Mouse (Mus musculus): ENCODE measurements around the gene Capns1.
A peak's percentile ranks its signal among the peaks of the same experiment; 100 is the strongest.
"Not testable (repeated sequence)": the region's sequence is repeated elsewhere in the genome, so short reads cannot be mapped to it uniquely, and the experiment has no call there.

Capns1 gene

DNA sequence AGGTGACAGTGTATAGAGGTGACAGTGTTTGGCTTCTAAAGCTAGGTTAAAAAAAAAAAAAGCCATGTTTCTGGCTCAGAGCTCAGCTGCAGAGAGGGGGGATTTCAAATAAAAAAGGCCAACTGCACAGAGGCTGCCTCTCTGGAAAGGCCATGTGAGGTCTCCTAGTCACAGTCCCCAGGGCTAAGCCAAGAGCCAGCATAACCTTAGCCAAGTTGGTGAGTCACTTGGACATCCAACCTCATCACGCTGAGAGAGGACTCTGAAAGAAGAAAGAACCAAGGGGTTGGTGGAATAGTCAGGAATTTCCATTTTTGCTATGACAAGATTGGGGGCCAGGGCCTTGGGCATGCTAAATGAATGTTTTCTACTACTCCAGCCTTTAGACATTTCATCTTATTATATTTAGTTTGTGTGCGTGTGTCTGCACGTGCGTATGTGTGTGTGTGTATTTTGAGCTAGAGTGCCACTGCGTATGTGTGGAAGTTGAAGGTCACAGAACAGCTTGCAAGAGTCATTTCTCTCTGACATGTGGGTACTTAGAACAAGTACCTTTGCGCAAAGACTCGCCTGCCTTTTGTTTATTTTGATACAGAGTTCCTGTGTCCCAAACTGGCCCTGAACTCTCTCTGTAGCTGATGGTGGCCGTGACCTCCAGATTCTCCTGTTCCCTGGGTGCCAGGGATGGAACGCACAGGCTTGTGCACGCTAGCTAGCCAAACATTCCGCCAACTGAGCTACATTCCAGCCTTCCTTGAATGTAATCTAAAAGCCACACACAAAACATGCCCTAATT is 4.5 kb upstream of the Capns1 start:
- DNase-seq (ENCODE audit: low spot score), result no peak

GRCm38 (mm10) chr7:30200661-30201060 is 2.0 kb upstream of the Capns1 start:
- DNase-seq (ENCODE audit: low spot score), result not testable (repeated sequence)

- DNase-seq (ENCODE audit: low spot score), result no peak
These were observed 1.6 kb upstream of the Capns1 start for GRCm38 (mm10) chr7:30200200-30200599.

DNA sequence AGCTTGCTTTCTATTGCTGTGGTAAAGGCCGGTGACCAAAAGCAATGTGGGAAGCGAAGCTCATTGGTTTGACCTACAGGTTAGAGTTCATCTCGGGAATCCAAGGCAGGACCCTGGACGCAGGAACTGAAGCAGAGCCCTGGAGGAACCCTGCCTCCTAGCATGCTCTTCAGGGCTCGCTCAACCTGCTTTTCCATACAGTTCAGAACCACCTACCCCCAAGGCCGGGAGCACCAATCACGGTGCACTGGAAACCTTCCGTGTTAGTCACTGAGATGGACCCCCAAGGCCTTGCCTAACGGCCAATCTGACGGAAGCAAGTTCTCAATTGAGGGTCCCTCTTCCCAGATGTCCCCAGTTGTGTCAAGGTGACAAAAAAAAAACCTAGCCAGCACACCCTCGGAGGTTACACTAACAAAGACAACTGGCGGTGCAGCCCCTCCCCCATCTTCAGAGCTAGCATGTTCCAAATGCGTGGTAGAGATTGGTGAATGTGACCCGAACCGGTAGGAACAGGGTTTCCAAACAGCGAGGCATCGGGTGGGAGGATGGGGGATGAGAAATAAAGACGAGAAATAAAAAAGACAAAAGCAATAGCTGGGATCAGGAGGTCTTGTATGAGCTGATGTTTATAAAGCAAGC is 1.0 kb upstream of the Capns1 start:
- no peak for DNase-seq (ENCODE audit: low spot score)

GRCm38 (mm10) chr7:30197592-30198129 is 950 bp downstream of the Capns1 start:
- DNase-seq (ENCODE audit: low spot score), result no peak

- DNase-seq (ENCODE audit: low spot score), result no peak
These were observed 2.4 kb downstream of the Capns1 start for GRCm38 (mm10) chr7:30196171-30196570.

DNA sequence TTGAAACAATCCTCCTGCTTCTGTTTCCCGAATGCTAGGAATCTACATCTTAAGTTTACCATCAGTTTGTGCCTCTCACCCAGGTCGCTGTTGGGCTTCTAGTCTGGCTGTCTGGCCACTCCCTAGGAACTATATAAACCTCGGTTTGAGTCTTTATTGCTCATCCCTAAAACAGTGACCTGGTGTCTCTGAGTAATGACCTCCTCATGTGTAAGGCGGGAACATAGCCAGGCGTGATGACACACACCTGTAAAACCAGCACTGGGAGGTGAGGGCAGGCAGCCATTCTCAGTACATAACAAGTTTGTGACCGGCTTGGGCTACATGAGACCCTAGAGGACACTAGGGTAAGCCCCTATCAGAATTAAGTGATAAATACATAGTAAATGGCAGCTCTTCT is 3.1 kb downstream of the Capns1 start:
- no peak for DNase-seq (ENCODE audit: low spot score)

- DNase-seq (ENCODE audit: low spot score), result peak; percentile 97
These were observed 3.7 kb downstream of the Capns1 start for GRCm38 (mm10) chr7:30194884-30195283.

GRCm38 (mm10) chr7:30194101-30194831 is 4.3 kb downstream of the Capns1 start:
- peak; percentile 40 for DNase-seq (ENCODE audit: low spot score)

DNA sequence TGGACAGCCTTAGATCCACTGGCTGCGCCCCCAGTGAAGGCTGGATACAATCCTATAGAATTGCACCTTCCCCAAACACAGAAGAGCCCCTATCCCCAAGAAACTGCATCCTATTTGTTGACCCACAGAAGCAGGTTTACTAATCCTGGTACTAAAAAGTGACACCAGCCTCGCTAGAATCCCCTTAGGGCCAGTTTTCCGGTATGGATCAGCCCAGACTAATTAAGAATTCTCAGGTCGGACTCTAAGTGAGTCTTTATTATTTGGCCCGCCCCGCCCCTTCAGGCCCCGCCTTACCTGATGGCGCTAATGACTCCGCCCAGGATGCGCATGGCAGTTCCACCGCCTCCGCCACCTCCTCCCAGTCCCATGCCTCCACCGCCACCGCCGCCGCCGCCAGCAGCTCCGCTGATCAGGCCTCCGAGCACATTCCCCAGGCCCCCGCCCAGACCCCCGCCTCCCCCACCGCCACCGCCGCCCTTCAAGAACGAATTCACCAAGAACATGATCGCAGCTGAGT is 5.0 kb downstream of the Capns1 start:
- peak; percentile 78 for DNase-seq (ENCODE audit: low spot score)

DNA sequence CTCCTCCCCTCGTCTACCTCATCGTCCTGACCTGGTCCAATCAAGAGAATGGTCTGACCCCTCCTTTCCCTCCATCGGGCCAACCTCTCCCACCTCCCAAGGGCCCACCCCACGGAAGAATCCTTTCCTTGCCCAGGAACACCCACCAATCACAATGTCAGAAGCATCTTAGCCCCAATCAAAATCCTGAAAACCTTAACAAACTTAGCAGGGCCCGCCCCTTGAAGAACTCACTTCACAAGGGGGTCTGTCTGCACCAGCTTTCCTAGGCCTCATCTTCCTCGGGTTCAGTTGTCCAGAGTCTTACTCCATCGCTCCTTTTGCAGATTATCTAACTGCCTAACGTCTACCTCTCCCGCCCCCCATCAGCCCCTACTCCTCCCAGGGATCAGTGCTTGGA is 5.6 kb downstream of the Capns1 start:
- no peak for DNase-seq (ENCODE audit: low spot score)

GRCm38 (mm10) chr7:30192088-30192487 is 6.5 kb downstream of the Capns1 start:
- no peak for DNase-seq (ENCODE audit: low spot score)

GRCm38 (mm10) chr7:30189116-30189491 is 9.5 kb downstream of the Capns1 start:
- DNase-seq (ENCODE audit: low spot score), result no peak

GRCm38 (mm10) chr7:30188344-30189115 is 10.1 kb downstream of the Capns1 start:
- no peak for DNase-seq (ENCODE audit: low spot score)

- DNase-seq (ENCODE audit: low spot score), result no peak
These were observed 13.8 kb downstream of the Capns1 start for GRCm38 (mm10) chr7:30184641-30185348.

DNA sequence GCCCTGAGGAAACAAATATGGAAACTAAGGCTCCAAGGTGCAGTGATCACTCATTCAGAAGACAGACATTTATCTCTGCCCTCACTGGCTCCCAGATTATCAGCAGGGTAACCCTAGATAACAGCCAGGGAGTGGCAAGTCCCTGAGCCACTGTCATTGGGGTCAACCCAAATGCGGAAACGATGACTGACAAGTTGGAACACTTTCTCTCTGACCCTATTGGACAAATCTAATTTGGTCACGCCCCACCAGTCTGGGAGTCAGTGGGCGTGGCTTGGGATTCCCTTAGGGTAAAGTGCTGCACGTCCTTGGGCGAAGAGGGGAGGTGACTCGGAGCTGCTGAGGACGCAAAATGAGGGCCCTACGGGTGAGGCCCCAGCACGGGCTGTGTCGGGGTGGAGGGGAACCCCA is 14.7 kb downstream of the Capns1 start, which contains the start of gene Cox7a1:
Cox7a1 (plus strand) TSS at position 266 of the 411 bp plus-strand sequence.
- DNase-seq (ENCODE audit: low spot score), result peak; percentile 89

- DNase-seq (ENCODE audit: low spot score), result not testable (repeated sequence)
These were observed 15.4 kb downstream of the Capns1 start for GRCm38 (mm10) chr7:30183189-30183588.

- DNase-seq (ENCODE audit: low spot score), result not testable (repeated sequence)
These were observed 16.7 kb downstream of the Capns1 start for GRCm38 (mm10) chr7:30181929-30182328.

- DNase-seq (ENCODE audit: low spot score), result peak; percentile 88
These were observed 17.3 kb downstream of the Capns1 start for GRCm38 (mm10) chr7:30181308-30181707.

GRCm38 (mm10) chr7:30178256-30178655 is 20.4 kb downstream of the Capns1 start:
- no peak for DNase-seq (ENCODE audit: low spot score)

- DNase-seq (ENCODE audit: low spot score), result no peak
These were observed 22.1 kb downstream of the Capns1 start for GRCm38 (mm10) chr7:30176474-30176873.

Measured in retina, embryonic 14.5 days (tissue).